Mouse (Mus musculus) mesoderm, embryonic 11.5 days (tissue): Measurements from ENCODE around the gene Rftn1.

Experiments
- DNase-seq: peaks from one replicate; pipeline ENCODE4 v3.0.0-alpha.2; 2012; ENCODE audit warnings: low read depth, low spot score

Rftn1 gene

GRCm38 (mm10) chr17:50066822-50067713 lies 123.4 kb downstream of the Rftn1 start:
- no peak for DNase-seq

GRCm38 (mm10) chr17:50063832-50064627 lies 126.4 kb downstream of the Rftn1 start:
- DNase-seq: no peak

GRCm38 (mm10) chr17:50062649-50063048 lies 127.8 kb downstream of the Rftn1 start:
- DNase-seq: no peak

GRCm38 (mm10) chr17:50061446-50061845 lies 129.0 kb downstream of the Rftn1 start:
- no peak for DNase-seq

GRCm38 (mm10) chr17:50060220-50060619 lies 130.3 kb downstream of the Rftn1 start:
- DNase-seq: no peak

- DNase-seq: no peak
These were observed 131.1 kb downstream of the Rftn1 start for GRCm38 (mm10) chr17:50059417-50059816.

GRCm38 (mm10) chr17:50055154-50055756 lies 135.2 kb downstream of the Rftn1 start:
- DNase-seq: no peak

GRCm38 (mm10) chr17:50054586-50054985 lies 135.9 kb downstream of the Rftn1 start:
- DNase-seq: no peak

GRCm38 (mm10) chr17:50053961-50054360 lies 136.5 kb downstream of the Rftn1 start:
- no peak for DNase-seq

- DNase-seq: no peak
These were observed 137.6 kb downstream of the Rftn1 start for GRCm38 (mm10) chr17:50052741-50053468.

GRCm38 (mm10) chr17:50050456-50050855 lies 140.0 kb downstream of the Rftn1 start:
- DNase-seq: no peak

- no peak for DNase-seq
These were observed 142.3 kb downstream of the Rftn1 start for GRCm38 (mm10) chr17:50048209-50048608.

GRCm38 (mm10) chr17:50047182-50047581 lies 143.3 kb downstream of the Rftn1 start:
- DNase-seq: no peak

GRCm38 (mm10) chr17:50040727-50041410 lies 149.6 kb downstream of the Rftn1 start:
- DNase-seq: no peak

- DNase-seq: no peak
These were observed 152.4 kb downstream of the Rftn1 start for GRCm38 (mm10) chr17:50037882-50038665.

GRCm38 (mm10) chr17:50037416-50037815 lies 153.1 kb downstream of the Rftn1 start:
- no peak for DNase-seq

GRCm38 (mm10) chr17:50036751-50037385 lies 153.6 kb downstream of the Rftn1 start:
- no peak for DNase-seq

GRCm38 (mm10) chr17:50033698-50034097 lies 156.8 kb downstream of the Rftn1 start:
- DNase-seq: no peak
